In genomic region chr16:3908537-3909111, GRCm38 (mm10) we compare ENCODE assay signal across 8 mouse cellular contexts. TPM values are rescaled to one million over a fixed set of nuclear protein-coding genes. Genes with fewer than 3 reads are reported as not detected.
DNase-seq lines count a peak whose midpoint lies in the region; ATAC-seq and TF ChIP-seq lines count a peak whose summit lies in the region.

Gene 1700037C18Rik, minus strand, starts transcription at chr16:3908689.
Gene Cluap1, plus strand, starts transcription at chr16:3908801.

- H3K36me3 ChIP-seq in heart, embryonic 10.5 days, result peaks cover 49% of the 10 kb centered on the region
- H3K36me3 ChIP-seq in kidney, embryonic 15.5 days, result peaks cover 50% of the 10 kb centered on the region

- H3K27me3 ChIP-seq in heart, embryonic 10.5 days (ENCODE audit: insufficient read depth, poor library complexity, severe bottlenecking), result no peaks in the 10 kb centered on the region
- no peaks in the 10 kb centered on the region for H3K27me3 ChIP-seq in kidney, embryonic 15.5 days

- H3K9me3 ChIP-seq in heart, embryonic 10.5 days, result no peaks in the 10 kb centered on the region
- no peaks in the 10 kb centered on the region for H3K9me3 ChIP-seq in kidney, embryonic 15.5 days (replicated peaks)

- DNase-seq in A20 (ENCODE audit: low read depth, low spot score) (peak; percentile 97), liver (peak; percentile 93)
- DNase-seq in heart, embryonic 10.5 days (ENCODE audit: low spot score), result peak; percentile 97
- DNase-seq in spleen, postnatal 4 days (ENCODE audit: low spot score in 2 of 2), result peak; percentile 89 to 94

- peak within 1 kb of the TSS; percentile 82 for H3K4me2 ChIP-seq in kidney, embryonic 15.5 days

- TF ChIP-seq CTCF in bone marrow macrophage, adult 2 months (IDR thresholded peaks at IDR 0.05; ENCODE audit: low read depth, low read length), result peak; percentile 95
- peak; percentile 95 for TF ChIP-seq CTCF in embryonic fibroblast, embryonic 13.5 days (IDR thresholded peaks at IDR 0.05; ENCODE audit: borderline replicate concordance, insufficient read depth, low read length)

- peaks cover 10% of the 10 kb centered on the region for H3K4me1 ChIP-seq in bone marrow macrophage, adult 2 months (ENCODE audit: control insufficient read depth, insufficient read depth, low read length)
- H3K4me1 ChIP-seq in embryonic fibroblast, embryonic 13.5 days (ENCODE audit: control insufficient read depth, insufficient read depth, low read length), result no peaks in the 10 kb centered on the region; the same call in 1 of the 2 replicates
- H3K4me1 ChIP-seq in heart, embryonic 10.5 days, result peaks cover 11% of the 10 kb centered on the region
- peaks cover 6% of the 10 kb centered on the region for H3K4me1 ChIP-seq in kidney, embryonic 15.5 days

- peak within 1 kb of the TSS; percentile 75 for H3K27ac ChIP-seq in bone marrow macrophage, adult 2 months (ENCODE audit: insufficient read depth, low read depth, low read length)
- H3K27ac ChIP-seq in embryonic fibroblast, embryonic 13.5 days (ENCODE audit: insufficient read depth, low read length), result no peak within 1 kb of the TSS
- peak within 1 kb of the TSS; percentile 89 for H3K27ac ChIP-seq in heart, embryonic 10.5 days
- H3K27ac ChIP-seq in kidney, embryonic 15.5 days, result peak within 1 kb of the TSS; percentile 81

- peak; percentile 99 for ATAC-seq in kidney, embryonic 15.5 days (replicated peaks; ENCODE audit: low FRiP score)
- ATAC-seq in monocyte, adult 5-6 weeks (replicated peaks; ENCODE audit: insufficient number of reproducible peaks, low FRiP score, low TSS enrichment, poor library complexity, severe bottlenecking), result peak; percentile 94

- peak within 1 kb of the TSS; percentile 69 for H3K9ac ChIP-seq in kidney, embryonic 15.5 days

- under 1% methylated on average over 33 of the region's 33 CpGs for WGBS in heart, embryonic 10.5 days
- under 1% methylated on average over 33 of the region's 33 CpGs for WGBS in kidney, embryonic 15.5 days

- peak within 1 kb of the TSS; percentile 84 for H3K4me3 ChIP-seq in bone marrow macrophage, adult 2 months (ENCODE audit: insufficient read depth, low read length)
- peak within 1 kb of the TSS; percentile 59 for H3K4me3 ChIP-seq in embryonic fibroblast, embryonic 13.5 days (ENCODE audit: insufficient read depth, low read length)
- H3K4me3 ChIP-seq in heart, embryonic 10.5 days, result peak within 1 kb of the TSS; percentile 63
- H3K4me3 ChIP-seq in kidney, embryonic 15.5 days (replicated peaks), result peak within 1 kb of the TSS; percentile 72

- 0 out of 2 replicates have a peak, but pooled peaks have one; percentile 16 for TF ChIP-seq POLR2A in bone marrow macrophage, adult 2 months (IDR thresholded peaks at IDR 0.05; ENCODE audit: borderline replicate concordance, low read depth, low read length)
- TF ChIP-seq POLR2A in embryonic fibroblast, embryonic 13.5 days (IDR thresholded peaks at IDR 0.05; ENCODE audit: low read depth, low read length), result peak; percentile 80

RNA-seq across cellular contexts. Expression of gene 1700037C18Rik, which starts in this region (rescaled TPM):
- 3.1 and 3.6 TPM in 2 replicates for polyA plus RNA-seq in bone marrow macrophage, adult 2 months (2012; ENCODE audit: insufficient read depth, insufficient read length, missing spikeins)
- 1.6 and 2.0 TPM in 2 replicates for polyA plus RNA-seq in embryonic fibroblast, embryonic 13.5 days (2011; ENCODE audit: insufficient read length, low read depth, missing spikeins)
- polyA plus RNA-seq in heart, embryonic 10.5 days (2016; fragmentation: Nextera tagmentation; extraction: Ambion mirVana), result 7.0 and 7.4 TPM in 2 replicates
- 7.9 and 10.1 TPM in 2 replicates for polyA plus RNA-seq in kidney, embryonic 15.5 days (2015; fragmentation: Nextera tagmentation; extraction: Ambion mirVana)
- 0.57 to 6.4 TPM (median 1.9 TPM) in 3 replicates for total RNA-seq in monocyte, adult 5-6 weeks (2017)

RNA-seq across cellular contexts. Expression of gene Cluap1, which starts in this region (rescaled TPM):
- polyA plus RNA-seq in bone marrow macrophage, adult 2 months (2012; ENCODE audit: insufficient read depth, insufficient read length, missing spikeins), result 13.7 and 18.5 TPM in 2 replicates
- polyA plus RNA-seq in embryonic fibroblast, embryonic 13.5 days (2011; ENCODE audit: insufficient read length, low read depth, missing spikeins), result 12.4 and 14.8 TPM in 2 replicates
- 13.8 and 16.1 TPM in 2 replicates for polyA plus RNA-seq in heart, embryonic 10.5 days (2016; fragmentation: Nextera tagmentation; extraction: Ambion mirVana)
- polyA plus RNA-seq in kidney, embryonic 15.5 days (2015; fragmentation: Nextera tagmentation; extraction: Ambion mirVana), result 26.3 and 29.9 TPM in 2 replicates
- total RNA-seq in monocyte, adult 5-6 weeks (2017), result 12.0 to 20.1 TPM (median 12.2 TPM) in 3 replicates
